Mouse (Mus musculus) small intestine, adult 2 months (tissue): ENCODE results near the gene Ugt1a1.

ENCODE experiments used
- CTCF ChIP-seq: fragments of 200-500 bp; IDR thresholded peaks from 2 replicates; pipeline ENCODE4 v1.5.1; 2012; ENCODE audit warnings: low read depth, mild to moderate bottlenecking, control low read depth, inconsistent platforms, low read length, moderate library complexity, mixed read lengths; ENCODE audit not compliant: insufficient replicate concordance, insufficient read length; ENCODE audit errors: extremely low read depth
- POLR2A ChIP-seq: fragments of 200-500 bp; IDR thresholded peaks from 2 replicates; pipeline ENCODE4 v1.6.1; 2012; ENCODE audit warnings: low read depth, mild to moderate bottlenecking, control low read depth, inconsistent platforms, low read length, moderate library complexity

DNA sequence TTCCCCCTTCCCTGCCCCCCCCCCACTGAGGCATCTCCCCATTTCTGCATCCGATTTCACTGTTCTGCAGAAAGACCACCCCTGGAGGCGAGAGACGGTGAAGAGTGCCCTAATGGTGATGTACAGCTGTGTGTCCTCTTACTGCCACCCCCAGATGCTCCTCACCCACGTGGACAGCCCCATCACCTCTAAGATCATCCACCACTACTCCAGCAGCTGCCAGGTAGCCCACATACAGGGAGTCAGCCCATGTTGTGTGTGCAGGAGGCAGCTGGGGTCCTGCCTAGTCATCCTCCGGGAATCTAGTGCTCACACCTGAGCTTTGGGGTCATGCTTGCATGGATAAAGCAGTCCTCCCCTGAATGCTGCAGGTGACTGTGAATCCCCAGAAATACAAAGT, 32.1 kb downstream of the Ugt1a1 start:
- no peak for TF ChIP-seq CTCF
- no peak for TF ChIP-seq POLR2A
